Mouse (Mus musculus): ENCODE results near the gene Dlgap4.
"Not testable (repeated sequence)": the region's sequence is repeated elsewhere in the genome, so short reads cannot be mapped to it uniquely, and the experiment has no call there.

Dlgap4 gene

GRCm38 (mm10) chr2:156802116-156802515 is 188.6 kb downstream of the Dlgap4 start:
- not testable (repeated sequence) for DNase-seq (ENCODE audit: low spot score in 2 of 2)

GRCm38 (mm10) chr2:156803698-156804372 is 190.3 kb downstream of the Dlgap4 start:
- DNase-seq (ENCODE audit: low spot score in 2 of 2), result no peak

- DNase-seq (ENCODE audit: low spot score in 2 of 2), result no peak
Measured at GRCm38 (mm10) chr2:156804589-156804988, 191.1 kb downstream of the Dlgap4 start.

GRCm38 (mm10) chr2:156806886-156807285 is 193.4 kb downstream of the Dlgap4 start:
- no peak for DNase-seq (ENCODE audit: low spot score in 2 of 2)

- peak; percentile 11 to 58 for DNase-seq (ENCODE audit: low spot score in 2 of 2)
Measured at GRCm38 (mm10) chr2:156809579-156809978, 196.1 kb downstream of the Dlgap4 start.

GRCm38 (mm10) chr2:156810716-156811115 is 197.2 kb downstream of the Dlgap4 start:
- no peak for DNase-seq (ENCODE audit: low spot score in 2 of 2)

- DNase-seq (ENCODE audit: low spot score in 2 of 2), result no peak
Measured at GRCm38 (mm10) chr2:156811556-156811955, 198.1 kb downstream of the Dlgap4 start.
